Mouse (Mus musculus) heart, adult 2 months (tissue): ENCODE measurements at regions not wholly inside any gene's neighbourhood (a gene's known extent, or its start where the extent isn't known, plus 50 kb on each side); places are given as distances from the start of the nearest gene placed in this dataset.

Experiments used
- CTCF ChIP-seq: fragments of 200-600 bp; IDR thresholded peaks from 2 replicates; pipeline ENCODE4 v1.8.1; 2022; ENCODE audit warnings: antibody characterized with exemption, mild to moderate bottlenecking, moderate library complexity
- EP300 ChIP-seq: fragments of 200-500 bp; IDR thresholded peaks from 2 replicates; pipeline ENCODE4 v1.6.1; 2011; ENCODE audit warnings: low read depth, low read length, control low read depth; ENCODE audit not compliant: insufficient read depth

GRCm38 (mm10) chr15:13360741-13361140, 187.3 kb upstream of the Cdh6 start:
- TF ChIP-seq EP300 (no peak), CTCF (no peak)
